Mouse (Mus musculus) MEL (cell line): ENCODE results near the gene Tiparp. TPM values are rescaled to one million over a fixed set of nuclear protein-coding genes. Genes with fewer than 3 reads are reported as not detected.

Experiments
- DNase-seq: peaks from one replicate; pipeline ENCODE4 v3.0.0; 2011; ENCODE audit warnings: low read depth, low spot score
- H3K27ac ChIP-seq: 2 replicates; pipeline ENCODE4 v1.5.1; 2012; ENCODE audit warnings: low read depth, mild to moderate bottlenecking, control low read depth, low read length, moderate library complexity; ENCODE audit not compliant: control insufficient read depth
- H3K27me3 ChIP-seq, 2 experiments: fragments of 150-350 bp in 1 of 2; sonication (generic) in 1 of 2; 2 replicates each; pipeline ENCODE4 v1.6.1; 2012; ENCODE audit warnings: low read length in 2 of 2, mild to moderate bottlenecking in 2 of 2, improper control_type of control experiment in 1 of 2, moderate library complexity in 1 of 2; ENCODE audit not compliant: insufficient read depth in 2 of 2, control insufficient read depth in 1 of 2
- H3K36me3 ChIP-seq, 2 experiments: 2 replicates each; pipeline ENCODE4 v1.6.1; 2012 to 2014; ENCODE audit warnings: low read length in 2 of 2, improper control_type of control experiment in 1 of 2, inconsistent platforms in 1 of 2, mild to moderate bottlenecking in 1 of 2; ENCODE audit not compliant: insufficient read depth in 2 of 2, control insufficient read depth in 1 of 2
- H3K4me1 ChIP-seq, 2 experiments: fragments of 150-350 bp in 1 of 2; sonication (generic) in 1 of 2; 2 replicates each; pipeline ENCODE4 v1.6.1; 2012; ENCODE audit warnings: low read length in 2 of 2, improper control_type of control experiment in 1 of 2, mild to moderate bottlenecking in 1 of 2; ENCODE audit not compliant: insufficient read depth in 2 of 2, control insufficient read depth in 1 of 2
- H3K4me3 ChIP-seq, 2 experiments: fragments of 150-350 bp in 1 of 2; sonication (generic) in 1 of 2; 2 replicates each; pipeline ENCODE4 v1.5.1; 2012; ENCODE audit warnings: low read depth in 2 of 2, low read length in 2 of 2, mild to moderate bottlenecking in 2 of 2, moderate library complexity in 2 of 2, control low read depth in 1 of 2, improper control_type of control experiment in 1 of 2; ENCODE audit not compliant: control insufficient read depth in 1 of 2, insufficient read depth in 1 of 2
- H3K79me2 ChIP-seq: 2 replicates; pipeline ENCODE4 v1.6.1; 2012; ENCODE audit warnings: mild to moderate bottlenecking, low read length, moderate library complexity; ENCODE audit not compliant: control insufficient read depth, poor library complexity, insufficient read depth
- H3K9ac ChIP-seq: 2 replicates; pipeline ENCODE4 v1.6.1; 2012; ENCODE audit warnings: low read depth, mild to moderate bottlenecking, control low read depth, low read length, moderate library complexity; ENCODE audit not compliant: control insufficient read depth, poor library complexity, severe bottlenecking
- H3K9me3 ChIP-seq: fragments of 150-350 bp; sonication (generic); replicated peaks from 2 replicates; pipeline ENCODE4 v1.6.1; 2012; ENCODE audit warnings: mild to moderate bottlenecking, low read length, improper control_type of control experiment, moderate library complexity; ENCODE audit not compliant: insufficient read depth
- BHLHE40 ChIP-seq: IDR thresholded peaks from 2 replicates; pipeline ENCODE4 v1.6.1; 2012; ENCODE audit warnings: low read depth, mild to moderate bottlenecking, inconsistent platforms, low read length, improper control_type of control experiment, borderline replicate concordance
- CHD2 ChIP-seq: IDR thresholded peaks from 2 replicates; pipeline ENCODE4 v1.6.1; 2011; ENCODE audit warnings: low read length, improper control_type of control experiment
- CTCF ChIP-seq, 3 experiments: IDR thresholded peaks in 2 of 3; conservative IDR thresholded peaks in 1 of 3; 2 replicates each; pipeline ENCODE4 v1.5.1; 2011 to 2012; ENCODE audit warnings: low read length in 3 of 3, low read depth in 2 of 3, mild to moderate bottlenecking in 2 of 3, improper control_type of control experiment in 1 of 3, inconsistent platforms in 1 of 3, mixed read lengths in 1 of 3, moderate library complexity in 1 of 3; ENCODE audit not compliant: control insufficient read depth in 1 of 3, insufficient read depth in 1 of 3, poor library complexity in 1 of 3, severe bottlenecking in 1 of 3
- GABPA ChIP-seq: IDR thresholded peaks from 2 replicates; pipeline ENCODE4 v1.6.1; 2012; ENCODE audit warnings: low read depth, mild to moderate bottlenecking, inconsistent platforms, low read length, improper control_type of control experiment, moderate library complexity
- GATA1 ChIP-seq: IDR thresholded peaks from 2 replicates; pipeline ENCODE4 v1.6.1; 2011; ENCODE audit warnings: low read depth, low read length, improper control_type of control experiment
- JUND ChIP-seq: IDR thresholded peaks from 2 replicates; pipeline ENCODE4 v1.6.1; 2011; ENCODE audit warnings: low read depth, mild to moderate bottlenecking, improper control_type of control experiment, low read length
- KAT2A ChIP-seq: conservative IDR thresholded peaks from 2 replicates; pipeline ENCODE4 v1.6.1; 2012; ENCODE audit warnings: low read depth, low read length, improper control_type of control experiment, inconsistent platforms
- MAFK ChIP-seq: IDR thresholded peaks from 2 replicates; pipeline ENCODE4 v1.6.1; 2011; ENCODE audit warnings: low read depth, mild to moderate bottlenecking, low read length, improper control_type of control experiment, borderline replicate concordance
- MAX ChIP-seq: IDR thresholded peaks from 2 replicates; pipeline ENCODE4 v1.6.1; 2011; ENCODE audit warnings: low read length, improper control_type of control experiment
- MAZ ChIP-seq: IDR thresholded peaks from 2 replicates; pipeline ENCODE4 v1.6.1; 2012; ENCODE audit warnings: low read depth, mild to moderate bottlenecking, inconsistent platforms, low read length, improper control_type of control experiment
- MEF2A ChIP-seq: IDR thresholded peaks from 2 replicates; pipeline ENCODE4 v1.6.1; 2014; ENCODE audit warnings: low read depth, mild to moderate bottlenecking, inconsistent platforms, low read length, improper control_type of control experiment; ENCODE audit not compliant: poor library complexity, insufficient replicate concordance, severe bottlenecking; ENCODE audit errors: extremely low read depth
- MYB ChIP-seq: IDR thresholded peaks from 2 replicates; pipeline ENCODE4 v1.6.1; 2011; ENCODE audit warnings: mild to moderate bottlenecking, low read depth, low read length, improper control_type of control experiment
- MYC ChIP-seq: IDR thresholded peaks from 2 replicates; pipeline ENCODE4 v1.6.1; 2011; ENCODE audit warnings: low read depth, mild to moderate bottlenecking, low read length, improper control_type of control experiment, moderate library complexity
- NELFE ChIP-seq: IDR thresholded peaks from 2 replicates; pipeline ENCODE4 v1.6.1; 2011; ENCODE audit warnings: low read depth, low read length, improper control_type of control experiment
- POLR2AphosphoS2 ChIP-seq: IDR thresholded peaks from 2 replicates; pipeline ENCODE4 v1.6.1; 2011; ENCODE audit warnings: low read length, improper control_type of control experiment
- POLR2AphosphoS5 ChIP-seq: IDR thresholded peaks from 2 replicates; pipeline ENCODE4 v1.6.1; 2012; ENCODE audit warnings: low read depth, borderline replicate concordance, mild to moderate bottlenecking, inconsistent platforms, low read length, moderate library complexity, mixed read lengths
- RAD21 ChIP-seq: IDR thresholded peaks from 2 replicates; pipeline ENCODE4 v1.6.1; 2011; ENCODE audit warnings: mild to moderate bottlenecking, low read depth, low read length, improper control_type of control experiment
- SMC3 ChIP-seq: IDR thresholded peaks from 2 replicates; pipeline ENCODE4 v1.6.1; 2011; ENCODE audit warnings: low read depth, low read length, improper control_type of control experiment
- TAL1 ChIP-seq: IDR thresholded peaks from 2 replicates; pipeline ENCODE4 v1.6.1; 2012; ENCODE audit warnings: mild to moderate bottlenecking, inconsistent platforms, low read length, moderate library complexity, mixed read lengths
- TBP ChIP-seq: IDR thresholded peaks from 2 replicates; pipeline ENCODE4 v1.8.0; 2011; ENCODE audit warnings: low read depth, low read length, improper control_type of control experiment
- TCF12 ChIP-seq: IDR thresholded peaks from 2 replicates; pipeline ENCODE4 v1.6.1; 2014; ENCODE audit warnings: low read depth, mild to moderate bottlenecking, inconsistent platforms, low read length, improper control_type of control experiment, moderate library complexity
- UBTF ChIP-seq: IDR thresholded peaks from 2 replicates; pipeline ENCODE4 v1.6.1; 2012; ENCODE audit warnings: low read depth, mild to moderate bottlenecking, inconsistent platforms, low read length, improper control_type of control experiment, moderate library complexity, borderline replicate concordance; ENCODE audit not compliant: insufficient read depth
- USF1 ChIP-seq: IDR thresholded peaks from 2 replicates; pipeline ENCODE4 v1.6.1; 2014; ENCODE audit warnings: low read depth, mild to moderate bottlenecking, inconsistent platforms, low read length, improper control_type of control experiment, moderate library complexity
- USF2 ChIP-seq, 2 experiments: IDR thresholded peaks; 2 replicates each; pipeline ENCODE4 v1.6.1; 2011 to 2012; ENCODE audit warnings: improper control_type of control experiment in 2 of 2, low read length in 2 of 2, borderline replicate concordance in 1 of 2, inconsistent platforms in 1 of 2, low read depth in 1 of 2, mild to moderate bottlenecking in 1 of 2; ENCODE audit not compliant: insufficient read depth in 1 of 2
- ZKSCAN1 ChIP-seq: IDR thresholded peaks from 2 replicates; pipeline ENCODE4 v1.6.1; 2012; ENCODE audit warnings: low read depth, mild to moderate bottlenecking, inconsistent platforms, low read length, improper control_type of control experiment, moderate library complexity
- ZMIZ1 ChIP-seq: IDR thresholded peaks from 2 replicates; pipeline ENCODE4 v1.6.1; 2012; ENCODE audit warnings: low read depth, mild to moderate bottlenecking, inconsistent platforms, low read length, improper control_type of control experiment, moderate library complexity
- ZNF384 ChIP-seq: IDR thresholded peaks from 2 replicates; pipeline ENCODE4 v1.6.1; 2012; ENCODE audit warnings: low read depth, mild to moderate bottlenecking, inconsistent platforms, low read length, improper control_type of control experiment
- polyA plus RNA-seq, 2 experiments: library from polyadenylated mRNA; stranded (reverse) in 1 of 2; unstranded in 1 of 2; fragments of >175 nt in 1 of 2; fragments of >200 nt in 1 of 2; gene quantifications; 2 replicates each; pipeline versions ENCODE4 v1.2.1 to v1.2.4; 2012; ENCODE audit warnings: low replicate concordance in 2 of 2, low read depth in 1 of 2; ENCODE audit not compliant: insufficient read length in 2 of 2, insufficient read depth in 1 of 2, missing spikeins in 1 of 2
- total RNA-seq: library from RNA; depleted of rRNA; stranded (reverse); fragments of 300-350 nt; gene quantifications from 2 replicates; pipeline ENCODE4 v1.2.3, GENCODE M21; 2012

Tiparp gene
- total and polyA plus RNA-seq, 3 experiments: 2.0 to 3.3 TPM; not detected in 1

- H3K9me3 ChIP-seq: no peaks in the 10 kb centered on the region
- peaks cover 4% of the 10 kb centered on the region in 2 experiments for H3K27me3 ChIP-seq
- no peak overlapping the region for H3K9ac ChIP-seq
- no peaks in the 10 kb centered on the region for H3K4me1 ChIP-seq
- H3K36me3 ChIP-seq: no peaks in the 10 kb centered on the region
- no peaks in the 10 kb centered on the region for H3K79me2 ChIP-seq
- no peak overlapping the region for H3K27ac ChIP-seq
- no peak overlapping the region for H3K4me3 ChIP-seq
- no peak for TF ChIP-seq ZNF384
- no peak for TF ChIP-seq ZKSCAN1
- TF ChIP-seq NELFE: no peak
- no peak for TF ChIP-seq UBTF
- no peak for TF ChIP-seq TAL1
- TF ChIP-seq TBP: no peak
- no peak for TF ChIP-seq USF1
- TF ChIP-seq SMC3: no peak
- TF ChIP-seq MAFK: no peak
- TF ChIP-seq JUND: no peak
- TF ChIP-seq MYB: no peak
- TF ChIP-seq CTCF (IDR thresholded peaks at IDR 0.05 in 2 of 3, conservative IDR thresholded peaks at IDR 0.05 in 1 of 3; ENCODE audit: control insufficient read depth in 1 of 3, insufficient read depth in 1 of 3, low read depth in 2 of 3, low read length in 3 of 3, poor library complexity in 1 of 3, severe bottlenecking in 1 of 3): no peak
- no peak for TF ChIP-seq POLR2AphosphoS2
- no peak for TF ChIP-seq ZMIZ1
- DNase-seq: no peak
Measured at GRCm38 (mm10) chr3:65515751-65516150, 12.5 kb upstream of the Tiparp start.

- DNase-seq: no peak
- Histone ChIP-seq H3K27ac (no peak overlapping the region), H3K9me3 (no peaks in the 10 kb centered on the region), H3K4me3 (no peak overlapping the region), H3K79me2 (no peaks in the 10 kb centered on the region), H3K27me3 (peaks cover 4 to 7% of the 10 kb centered on the region in 2 experiments), H3K4me1 (no peaks in the 10 kb centered on the region), H3K36me3 (no peaks in the 10 kb centered on the region), H3K9ac (no peak overlapping the region)
- TF ChIP-seq RAD21 (no peak), POLR2AphosphoS2 (no peak), POLR2AphosphoS5 (no peak), GATA1 (no peak), TCF12 (no peak), MEF2A (no peak), CHD2 (no peak), MAX (no peak), GABPA (no peak), MYC (no peak), USF2 (IDR thresholded peaks at IDR 0.05; ENCODE audit: borderline replicate concordance in 1 of 2, insufficient read depth in 1 of 2, low read depth in 1 of 2, low read length in 2 of 2) (no peak), MYB (no peak), CTCF (IDR thresholded peaks at IDR 0.05 in 2 of 3, conservative IDR thresholded peaks at IDR 0.05 in 1 of 3; ENCODE audit: control insufficient read depth in 1 of 3, insufficient read depth in 1 of 3, low read depth in 2 of 3, low read length in 3 of 3, poor library complexity in 1 of 3, severe bottlenecking in 1 of 3) (no peak), BHLHE40 (no peak), KAT2A (no peak), MAZ (no peak)
Measured at GRCm38 (mm10) chr3:65516526-65516925, 11.7 kb upstream of the Tiparp start.
